Mouse (Mus musculus) heart, postnatal 0 days (tissue): ENCODE measurements around the gene 4933424G06Rik. TPM values are rescaled to one million over a fixed set of nuclear protein-coding genes. Genes with fewer than 3 reads are reported as not detected.
"Not testable (repeated sequence)": the region's sequence is repeated elsewhere in the genome, so short reads cannot be mapped to it uniquely, and the experiment has no call there.

Source experiments
- ATAC-seq: fragments of 200-750 bp; cut with Nextera tagmentation; 2 replicates; pipeline ENCODE4 v1.8.0; 2017; ENCODE audit warnings: low read depth, moderate number of reproducible peaks, moderate library complexity; ENCODE audit not compliant: insufficient read depth
- DNase-seq: peaks from one replicate; pipeline ENCODE4 v3.0.0-alpha.2; 2016; ENCODE audit warnings: low spot score
- H3K27ac ChIP-seq: fragments of 300-500 bp; sonication (generic); 2 replicates; pipeline ENCODE4 v1.5.1; 2014; ENCODE audit warnings: low read depth, mild to moderate bottlenecking
- H3K27me3 ChIP-seq: fragments of 300-500 bp; sonication (generic); 2 replicates; pipeline ENCODE4 v1.6.1; 2014; ENCODE audit warnings: low read length, mixed read lengths; ENCODE audit not compliant: control insufficient read depth, insufficient read depth
- H3K36me3 ChIP-seq: fragments of 300-500 bp; sonication (generic); replicated peaks from 2 replicates; pipeline ENCODE4 v1.6.1; 2014; ENCODE audit warnings: low read length, mixed read lengths; ENCODE audit not compliant: control insufficient read depth, insufficient read depth
- H3K4me1 ChIP-seq: fragments of 300-500 bp; sonication (generic); 2 replicates; pipeline ENCODE4 v1.6.1; 2014; ENCODE audit warnings: antibody characterized with exemption; ENCODE audit not compliant: control insufficient read depth, insufficient read depth
- H3K4me2 ChIP-seq: fragments of 300-500 bp; sonication (generic); 2 replicates; pipeline ENCODE4 v1.6.1; 2014; ENCODE audit warnings: low read depth, mild to moderate bottlenecking, low read length, moderate library complexity
- H3K4me3 ChIP-seq: fragments of 300-500 bp; sonication (generic); 2 replicates; pipeline ENCODE4 v1.5.1; 2014; ENCODE audit warnings: low read depth, low read length
- H3K9ac ChIP-seq: fragments of 300-500 bp; sonication (generic); replicated peaks from 2 replicates; pipeline ENCODE4 v1.6.1; 2014; ENCODE audit warnings: low read depth, low read length, mixed read lengths
- H3K9me3 ChIP-seq: fragments of 300-500 bp; sonication (generic); replicated peaks from 2 replicates; pipeline ENCODE4 v1.6.1; 2016; ENCODE audit warnings: low read length; ENCODE audit not compliant: control insufficient read depth
- CTCF ChIP-seq: IDR thresholded peaks from 2 replicates; pipeline ENCODE4 v1.5.1; 2016; ENCODE audit warnings: antibody characterized with exemption, control low read depth, low read depth
- EP300 ChIP-seq: IDR thresholded peaks from 2 replicates; pipeline ENCODE4 v1.6.1; 2016; ENCODE audit warnings: antibody characterized with exemption, low read depth
- WGBS: fragments of 180-500 bp; shearing (Covaris S2); extraction: QIAGEN DNeasy Blood & Tissue Kit; methylation state at CpG from one replicate; pipeline ENCODE4 v1.1.7; 2014; 5-methylcytosine and 5-hydroxymethylcytosine counted together
- polyA plus RNA-seq: library from polyadenylated mRNA; unstranded; fragments of >200 nt; fragmentation: Nextera tagmentation; extraction: Ambion mirVana; gene quantifications from 2 replicates; pipeline ENCODE4 v1.2.1, GENCODE M21; 2015
- total RNA-seq: library from RNA; depleted of rRNA; stranded (reverse); fragments of >200 nt; gene quantifications from 2 replicates; pipeline ENCODE4 v1.2.3, GENCODE M21; 2014; ENCODE audit warnings: low replicate concordance; rRNA removed

The 4933424G06Rik gene
- total RNA-seq = not detected in 2 replicates
- polyA plus RNA-seq = not detected in 2 replicates

DNA sequence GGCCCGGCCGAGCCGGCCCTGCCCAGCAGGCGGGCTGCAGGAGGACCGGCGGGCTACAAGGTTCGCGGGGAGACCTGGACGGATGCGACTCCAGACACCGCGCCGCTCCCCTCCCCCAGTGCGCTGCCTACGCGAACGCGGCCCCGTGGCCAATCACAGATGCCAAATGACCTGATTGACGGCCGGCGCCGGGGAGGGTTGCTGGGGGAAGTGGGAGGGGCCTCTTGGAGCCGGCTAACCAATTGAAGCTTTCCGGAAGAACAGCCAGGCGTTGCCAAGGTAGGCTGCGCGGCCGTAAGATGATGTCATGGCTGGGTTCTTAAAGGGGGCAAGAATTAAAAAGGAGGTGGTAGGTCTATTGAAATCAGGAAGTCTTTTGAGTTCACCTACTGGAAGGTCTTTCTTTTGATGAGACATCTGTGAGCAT, at the start of gene 4933424G06Rik:
TSS of gene 4933424G06Rik (plus strand) at position 296 of the 427 bp plus-strand sequence.
- H3K9me3 ChIP-seq = no peaks in the 10 kb centered on the region
- H3K36me3 ChIP-seq = peaks cover 26% of the 10 kb centered on the region
- H3K4me1 ChIP-seq = peaks cover 12% of the 10 kb centered on the region
- peak; percentile 97 for ATAC-seq
- peak; percentile 99 for DNase-seq
- H3K4me3 ChIP-seq = peak within 1 kb of the TSS; percentile 94
- H3K27me3 ChIP-seq = no peaks in the 10 kb centered on the region
- H3K4me2 ChIP-seq = peak within 1 kb of the TSS; percentile 86
- peak within 1 kb of the TSS; percentile 89 for H3K9ac ChIP-seq
- WGBS = under 1% methylated on average over 28 of the region's 29 CpGs
- peak within 1 kb of the TSS; percentile 81 for H3K27ac ChIP-seq
- TF ChIP-seq EP300 = no peak
- no peak for TF ChIP-seq CTCF

DNA sequence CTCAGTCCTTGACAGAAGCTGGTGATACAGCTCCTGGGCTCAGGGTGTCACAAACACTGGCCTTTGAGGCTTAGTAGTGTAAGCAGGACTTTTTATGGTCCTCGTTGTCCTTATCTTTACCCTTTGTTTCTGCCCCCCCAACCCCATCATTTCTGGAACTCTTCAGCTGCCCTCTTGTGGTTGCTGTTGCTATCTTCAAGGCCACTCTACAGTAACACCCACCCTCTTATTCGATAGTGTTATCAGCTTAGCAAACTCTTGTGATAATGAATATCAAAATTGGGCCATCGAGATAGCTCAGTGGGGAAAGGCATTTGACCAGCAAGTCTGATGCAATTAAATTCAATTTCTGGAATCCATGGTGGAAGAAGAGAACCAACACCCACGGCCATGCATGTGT, 45.5 kb upstream of the 4933424G06Rik start:
- H3K36me3 ChIP-seq = no peaks in the 10 kb centered on the region
- H3K27ac ChIP-seq = no peak overlapping the region
- H3K4me2 ChIP-seq = no peak overlapping the region
- no peaks in the 10 kb centered on the region for H3K27me3 ChIP-seq
- WGBS = 44% methylated on average over 4 of the region's 4 CpGs
- no peak overlapping the region for H3K4me3 ChIP-seq
- TF ChIP-seq EP300 (no peak), CTCF (peak; percentile 47)
- no peak for DNase-seq
- H3K9me3 ChIP-seq = no peaks in the 10 kb centered on the region
- H3K9ac ChIP-seq = no peak overlapping the region
- no peaks in the 10 kb centered on the region for H3K4me1 ChIP-seq
- ATAC-seq = no peak

- WGBS = 72% methylated on average over 11 of the region's 11 CpGs
- TF ChIP-seq CTCF = no peak
- TF ChIP-seq EP300 = no peak
- Histone ChIP-seq H3K9ac (no peak overlapping the region), H3K9me3 (no peaks in the 10 kb centered on the region), H3K27me3 (no peaks in the 10 kb centered on the region), H3K4me1 (no peaks in the 10 kb centered on the region), H3K4me2 (no peak overlapping the region), H3K27ac (no peak overlapping the region), H3K4me3 (no peak overlapping the region), H3K36me3 (no peaks in the 10 kb centered on the region)
- DNase-seq (no peak), ATAC-seq (no peak)
Measured at GRCm38 (mm10) chr1:36665165-36665723, 44.7 kb upstream of the 4933424G06Rik start.

DNA sequence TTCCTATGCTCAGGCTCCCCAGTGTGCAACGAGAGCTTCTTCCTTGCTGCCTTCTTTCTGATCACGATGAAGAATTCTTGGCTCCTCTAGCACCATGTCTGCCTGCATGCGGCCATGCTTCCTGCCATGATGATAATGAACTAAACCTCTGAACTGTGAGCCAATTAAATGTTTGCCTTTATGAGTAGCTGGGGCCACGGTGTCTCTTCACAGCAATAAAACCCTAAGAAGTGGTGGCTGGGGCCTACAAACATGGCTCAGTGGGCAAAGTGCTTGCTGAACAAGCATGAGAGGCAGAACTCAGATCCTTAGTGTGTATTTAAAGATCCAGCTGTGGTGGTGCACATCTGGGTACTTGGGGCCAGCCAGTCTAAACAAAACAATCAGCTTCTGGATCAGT, 44.0 kb upstream of the 4933424G06Rik start:
- no peak overlapping the region for H3K4me2 ChIP-seq
- H3K27ac ChIP-seq = no peak overlapping the region
- H3K9ac ChIP-seq = no peak overlapping the region
- H3K9me3 ChIP-seq = no peaks in the 10 kb centered on the region
- H3K27me3 ChIP-seq = no peaks in the 10 kb centered on the region
- no peaks in the 10 kb centered on the region for H3K4me1 ChIP-seq
- H3K4me3 ChIP-seq = no peak overlapping the region
- no peaks in the 10 kb centered on the region for H3K36me3 ChIP-seq
- TF ChIP-seq CTCF (no peak), EP300 (no peak)
- DNase-seq = no peak
- WGBS = 67% methylated on average over 4 of the region's 4 CpGs
- no peak for ATAC-seq

DNA sequence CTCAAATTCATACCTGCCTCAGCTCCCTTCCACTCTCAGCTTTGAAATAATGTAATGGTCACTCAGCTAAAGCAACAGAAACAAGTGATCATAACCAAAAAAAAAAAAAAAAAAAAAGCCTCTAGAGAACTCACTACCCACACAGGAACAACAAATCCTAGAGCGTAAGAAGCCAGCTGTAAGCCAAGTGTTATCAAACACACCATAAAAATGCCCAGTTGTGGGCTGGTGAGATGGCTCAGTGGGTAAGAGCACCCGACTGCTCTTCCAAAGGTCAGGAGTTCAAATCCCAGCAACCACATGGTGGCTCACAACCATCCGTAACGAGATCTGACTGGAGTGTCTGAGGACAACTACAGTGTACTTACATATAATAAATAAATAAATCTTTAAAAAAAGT, 41.9 kb upstream of the 4933424G06Rik start:
- ATAC-seq, H3K4me2 ChIP-seq, DNase-seq, H3K9ac ChIP-seq, H3K36me3 ChIP-seq, H3K4me3 ChIP-seq, H3K27me3 ChIP-seq, H3K9me3 ChIP-seq, H3K4me1 ChIP-seq, H3K27ac ChIP-seq: not testable (repeated sequence)
- 61% methylated on average over 2 of the region's 4 CpGs for WGBS

DNA sequence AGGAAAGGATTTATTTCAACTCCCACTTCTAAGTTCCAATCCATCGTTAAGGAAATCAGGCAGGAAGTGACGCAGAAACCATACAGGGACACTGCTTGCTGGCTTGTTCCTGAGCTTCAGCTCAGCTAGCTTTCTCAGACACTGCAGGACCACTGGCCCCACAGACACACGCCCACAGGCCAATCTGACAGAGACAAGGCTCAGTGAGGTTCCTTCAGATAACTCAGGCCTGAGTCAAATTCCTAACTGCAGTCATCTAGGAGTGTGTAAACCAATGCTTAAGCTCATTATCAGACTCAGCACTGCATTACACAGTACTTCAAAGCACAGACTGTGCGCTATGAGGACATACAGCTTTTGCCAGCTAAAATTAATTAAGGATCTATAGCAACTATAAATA, 39.7 kb upstream of the 4933424G06Rik start:
- WGBS = 40% methylated on average over 4 of the region's 4 CpGs
- ATAC-seq (no peak), DNase-seq (no peak)
- TF ChIP-seq CTCF (no peak), EP300 (no peak)
- Histone ChIP-seq H3K9ac (no peak overlapping the region), H3K27ac (no peak overlapping the region), H3K4me1 (no peaks in the 10 kb centered on the region), H3K9me3 (no peaks in the 10 kb centered on the region), H3K4me3 (no peak overlapping the region), H3K4me2 (no peak overlapping the region), H3K36me3 (no peaks in the 10 kb centered on the region), H3K27me3 (no peaks in the 10 kb centered on the region)
